Mouse (Mus musculus) hindbrain, embryonic 12.5 days (tissue): ENCODE measurements around the gene Gpr180. TPM values are rescaled to one million over a fixed set of nuclear protein-coding genes. Genes with fewer than 3 reads are reported as not detected.
"Not testable (repeated sequence)": the region's sequence is repeated elsewhere in the genome, so short reads cannot be mapped to it uniquely, and the experiment has no call there.

ENCODE experiments used
- ATAC-seq: fragments of 200-750 bp; cut with Nextera tagmentation; 2 replicates; pipeline ENCODE4 v1.8.0; 2017; ENCODE audit warnings: moderate TSS enrichment; ENCODE audit not compliant: low FRiP score
- H3K27ac ChIP-seq: fragments of 300-500 bp; sonication (generic); 2 replicates; pipeline ENCODE4 v1.5.1; 2016; ENCODE audit warnings: mild to moderate bottlenecking
- H3K27me3 ChIP-seq: fragments of 300-500 bp; sonication (generic); 2 replicates; pipeline ENCODE4 v1.6.1; 2016; ENCODE audit warnings: mild to moderate bottlenecking
- H3K36me3 ChIP-seq: fragments of 300-500 bp; sonication (generic); 2 replicates; pipeline ENCODE4 v1.6.1; 2016; ENCODE audit warnings: mild to moderate bottlenecking
- H3K4me1 ChIP-seq: fragments of 300-500 bp; sonication (generic); 2 replicates; pipeline ENCODE4 v1.6.1; 2016
- H3K4me2 ChIP-seq: fragments of 300-500 bp; sonication (generic); replicated peaks from 2 replicates; pipeline ENCODE4 v1.6.1; 2016; ENCODE audit warnings: mild to moderate bottlenecking
- H3K4me3 ChIP-seq: fragments of 300-500 bp; sonication (generic); 2 replicates; pipeline ENCODE4 v1.5.1; 2016; ENCODE audit warnings: mild to moderate bottlenecking
- H3K9ac ChIP-seq: fragments of 300-500 bp; sonication (generic); 2 replicates; pipeline ENCODE4 v1.6.1; 2016; ENCODE audit warnings: mild to moderate bottlenecking, moderate library complexity
- H3K9me3 ChIP-seq: fragments of 300-500 bp; sonication (generic); replicated peaks from 2 replicates; pipeline ENCODE4 v1.6.1; 2016; ENCODE audit warnings: mild to moderate bottlenecking
- WGBS: fragments of 180-500 bp; shearing (Covaris S2); methylation state at CpG from one replicate; pipeline ENCODE4 v1.1.7; 2016; 5-methylcytosine and 5-hydroxymethylcytosine counted together
- polyA plus RNA-seq: library from polyadenylated mRNA; unstranded; fragments of >200 nt; fragmentation: Nextera tagmentation; extraction: Ambion mirVana; gene quantifications from 2 replicates; pipeline ENCODE4 v1.2.1, GENCODE M21; 2016

Gpr180 gene
- 36.4 and 38.6 TPM in 2 replicates for polyA plus RNA-seq

DNA sequence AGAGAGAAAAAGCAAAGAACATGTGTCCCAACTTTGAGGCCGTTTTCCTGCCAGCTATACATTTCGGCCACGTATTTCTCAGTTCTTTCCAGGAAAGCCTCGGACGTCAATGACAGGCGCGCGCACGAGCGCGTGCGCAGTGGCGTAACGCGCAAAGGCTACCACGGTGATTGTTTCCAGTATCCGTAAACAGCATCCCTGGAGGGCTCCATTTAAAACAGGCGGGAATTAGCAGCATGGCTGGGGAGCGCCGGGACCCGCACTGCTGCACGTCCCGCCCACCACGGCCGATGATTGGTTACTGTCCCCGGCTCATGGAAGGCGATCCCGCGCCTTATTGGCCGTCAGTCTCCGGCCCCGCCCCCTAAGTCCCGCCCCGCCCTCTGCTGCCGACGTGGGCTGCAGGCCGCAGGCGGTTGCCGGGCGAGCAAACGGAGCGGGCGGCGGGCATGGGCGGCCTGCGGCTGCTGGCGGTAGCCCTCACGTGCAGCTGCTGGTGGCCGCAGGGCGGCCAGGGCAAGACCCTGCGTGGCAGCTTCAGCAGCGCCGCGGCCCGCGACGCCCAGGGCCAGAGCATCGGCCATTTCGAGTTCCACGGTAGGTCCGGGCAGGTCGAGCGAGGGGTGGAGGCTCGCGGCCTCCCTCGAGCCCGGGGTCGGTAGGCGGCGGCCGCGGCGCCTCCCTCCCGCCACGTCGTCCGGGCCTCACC, at the start of gene Gpr180:
Gpr180 (plus strand) TSS at position 415 of the 709 bp plus-strand sequence.
- Histone ChIP-seq H3K9ac (peak within 1 kb of the TSS; percentile 86), H3K36me3 (peaks cover 18% of the 10 kb centered on the region), H3K4me1 (peaks cover 24% of the 10 kb centered on the region), H3K27ac (peak within 1 kb of the TSS; percentile 71), H3K9me3 (no peaks in the 10 kb centered on the region), H3K27me3 (peaks cover 4% of the 10 kb centered on the region; the same call in 1 of the 2 replicates), H3K4me2 (peak within 1 kb of the TSS; percentile 85), H3K4me3 (peak within 1 kb of the TSS; percentile 82)
- WGBS = under 1% methylated on average over 68 of the region's 77 CpGs
- peak; percentile 95 for ATAC-seq

- Histone ChIP-seq H3K27ac (peak overlapping the region; percentile 9; the same call in 1 of the 2 replicates), H3K9ac (peak overlapping the region; percentile 51), H3K36me3 (no peaks in the 10 kb centered on the region), H3K27me3 (no peaks in the 10 kb centered on the region), H3K4me1 (peaks cover 10% of the 10 kb centered on the region), H3K9me3 (no peaks in the 10 kb centered on the region), H3K4me3 (peak overlapping the region; percentile 61), H3K4me2 (peak overlapping the region; percentile 53)
- 9% methylated on average over 22 of the region's 22 CpGs for WGBS
- ATAC-seq = peak; percentile 61
These were observed 48.3 kb upstream of the Gpr180 start for GRCm38 (mm10) chr14:118088437-118089207.

DNA sequence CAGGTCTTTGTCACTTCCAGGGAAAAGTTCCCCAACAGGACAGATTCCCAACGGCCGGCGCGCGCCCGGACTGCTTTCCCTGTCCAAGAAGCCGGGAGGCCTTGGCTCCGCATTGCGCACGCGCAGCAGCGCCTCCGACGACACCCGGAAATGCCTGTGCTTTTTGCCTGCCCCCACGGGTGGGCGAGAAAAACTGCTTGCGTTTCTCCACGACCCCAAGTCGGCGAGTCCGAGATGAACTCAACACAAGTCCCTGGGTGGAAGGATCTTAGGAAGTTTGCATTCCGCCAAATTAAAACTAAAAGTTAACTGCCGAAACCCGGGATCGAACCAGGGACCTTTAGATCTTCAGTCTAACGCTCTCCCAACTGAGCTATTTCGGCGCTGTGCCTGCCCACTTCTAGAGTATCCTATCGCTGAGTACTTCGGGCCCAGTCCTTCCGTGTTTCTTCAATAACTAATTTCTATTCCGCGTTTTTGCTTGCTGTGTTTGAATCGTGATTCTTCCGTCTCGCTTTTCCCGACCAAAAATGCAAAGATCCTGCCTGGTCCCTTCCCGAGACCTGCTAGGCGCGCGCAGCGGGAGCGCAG, 47.6 kb upstream of the Gpr180 start:
- Histone ChIP-seq H3K9me3 (no peaks in the 10 kb centered on the region), H3K9ac (peak overlapping the region; percentile 51), H3K4me1 (peaks cover 10% of the 10 kb centered on the region), H3K4me3 (peak overlapping the region; percentile 61), H3K36me3 (no peaks in the 10 kb centered on the region), H3K4me2 (peak overlapping the region; percentile 53), H3K27ac (peak overlapping the region; percentile 9; the same call in 1 of the 2 replicates), H3K27me3 (no peaks in the 10 kb centered on the region)
- ATAC-seq = peak; percentile 76
- under 1% methylated on average over 44 of the region's 44 CpGs for WGBS

GRCm38 (mm10) chr14:118089806-118090392, 47.1 kb upstream of the Gpr180 start:
- H3K27me3 ChIP-seq = no peaks in the 10 kb centered on the region
- H3K9me3 ChIP-seq = no peaks in the 10 kb centered on the region
- H3K27ac ChIP-seq = no peak overlapping the region
- under 1% methylated on average over 18 of the region's 18 CpGs for WGBS
- H3K9ac ChIP-seq = peak overlapping the region; percentile 51
- peak overlapping the region; percentile 61 for H3K4me3 ChIP-seq
- H3K36me3 ChIP-seq = no peaks in the 10 kb centered on the region
- peaks cover 10% of the 10 kb centered on the region for H3K4me1 ChIP-seq
- peak overlapping the region; percentile 53 for H3K4me2 ChIP-seq
- peak; percentile 42 for ATAC-seq

GRCm38 (mm10) chr14:118098265-118098664, 38.7 kb upstream of the Gpr180 start:
- 76% methylated on average over 2 of the region's 2 CpGs for WGBS
- Histone ChIP-seq H3K9me3 (no peaks in the 10 kb centered on the region), H3K27ac (no peak overlapping the region), H3K36me3 (no peaks in the 10 kb centered on the region), H3K4me1 (no peaks in the 10 kb centered on the region; the same call in 1 of the 2 replicates), H3K4me3 (no peak overlapping the region), H3K4me2 (no peak overlapping the region), H3K9ac (no peak overlapping the region), H3K27me3 (no peaks in the 10 kb centered on the region)
- no peak for ATAC-seq

DNA sequence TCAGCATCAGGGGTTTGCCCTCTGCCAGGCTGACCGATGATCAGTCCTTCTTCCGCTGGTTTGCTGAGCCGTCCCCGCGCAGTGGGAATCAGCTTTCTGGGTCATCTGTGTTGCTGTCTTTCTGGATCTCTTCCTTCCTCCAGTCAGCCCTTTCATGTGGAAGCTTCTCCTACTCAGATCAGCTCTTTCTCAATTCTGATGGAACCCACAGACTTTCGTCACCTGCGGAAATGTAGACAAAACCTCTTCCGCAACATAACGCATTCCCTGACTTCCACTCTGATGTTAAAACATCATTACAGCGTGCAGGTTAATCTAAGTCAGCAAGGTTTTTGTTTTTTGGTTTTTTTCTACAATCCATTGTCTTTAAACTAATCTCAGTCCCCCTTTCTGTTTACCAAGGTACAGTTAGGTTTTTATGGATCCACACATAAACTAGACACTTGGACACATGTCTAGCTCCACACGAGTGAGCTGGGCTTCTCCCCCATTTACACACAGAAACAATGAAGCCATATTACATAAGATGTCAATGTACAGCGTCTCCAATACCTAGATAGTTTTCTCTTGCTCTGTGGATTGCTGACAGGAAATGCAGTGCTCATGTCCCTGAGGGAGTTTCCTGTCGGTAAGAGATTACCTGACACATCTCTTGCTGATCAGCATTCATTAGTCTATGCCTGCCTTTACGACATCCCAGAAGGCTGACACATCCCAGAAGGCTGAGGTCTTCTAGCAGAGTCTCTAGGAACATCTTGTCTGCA, 35.5 kb upstream of the Gpr180 start:
- Histone ChIP-seq H3K4me2 (no peak overlapping the region), H3K9ac (no peak overlapping the region), H3K27ac (no peak overlapping the region), H3K4me1 (no peaks in the 10 kb centered on the region), H3K36me3 (no peaks in the 10 kb centered on the region), H3K9me3 (no peaks in the 10 kb centered on the region), H3K4me3 (no peak overlapping the region), H3K27me3 (no peaks in the 10 kb centered on the region)
- WGBS = 86% methylated on average over 14 of the region's 14 CpGs
- ATAC-seq = no peak

DNA sequence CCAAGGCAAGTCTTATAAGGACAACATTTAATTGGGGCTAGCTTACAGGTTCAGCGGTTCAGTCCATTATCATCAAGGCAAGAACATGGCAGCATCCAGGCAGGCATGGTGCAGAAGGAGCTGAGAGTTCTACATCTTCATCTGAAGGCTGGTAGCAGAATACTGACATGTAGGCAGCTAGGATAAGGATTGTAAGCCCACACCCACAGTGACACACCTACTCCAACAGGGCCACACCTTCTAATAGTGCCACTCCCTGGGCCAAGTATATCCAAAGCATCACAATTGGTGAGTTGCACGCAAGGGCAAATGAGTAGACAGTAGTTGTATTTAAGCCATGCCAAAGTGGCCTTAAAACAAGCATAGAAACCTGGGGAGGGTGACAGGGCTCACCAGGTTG, 29.5 kb upstream of the Gpr180 start:
- not testable (repeated sequence) for H3K27ac ChIP-seq, ATAC-seq, H3K9ac ChIP-seq, H3K4me2 ChIP-seq, H3K4me1 ChIP-seq, H3K4me3 ChIP-seq, H3K9me3 ChIP-seq, H3K27me3 ChIP-seq
- WGBS = 95% methylated on average over 2 of the region's 2 CpGs
- peaks cover 17% of the 10 kb centered on the region for H3K36me3 ChIP-seq

- no peak for ATAC-seq
- H3K27me3 ChIP-seq = no peaks in the 10 kb centered on the region
- no peak overlapping the region for H3K4me2 ChIP-seq
- 94% methylated on average over 6 of the region's 6 CpGs for WGBS
- H3K9me3 ChIP-seq = no peaks in the 10 kb centered on the region
- H3K9ac ChIP-seq = no peak overlapping the region
- H3K4me1 ChIP-seq = no peaks in the 10 kb centered on the region
- peaks cover 66% of the 10 kb centered on the region for H3K36me3 ChIP-seq
- H3K4me3 ChIP-seq = no peak overlapping the region
- H3K27ac ChIP-seq = no peak overlapping the region
These were observed 23.8 kb upstream of the Gpr180 start for GRCm38 (mm10) chr14:118113116-118113515.

DNA sequence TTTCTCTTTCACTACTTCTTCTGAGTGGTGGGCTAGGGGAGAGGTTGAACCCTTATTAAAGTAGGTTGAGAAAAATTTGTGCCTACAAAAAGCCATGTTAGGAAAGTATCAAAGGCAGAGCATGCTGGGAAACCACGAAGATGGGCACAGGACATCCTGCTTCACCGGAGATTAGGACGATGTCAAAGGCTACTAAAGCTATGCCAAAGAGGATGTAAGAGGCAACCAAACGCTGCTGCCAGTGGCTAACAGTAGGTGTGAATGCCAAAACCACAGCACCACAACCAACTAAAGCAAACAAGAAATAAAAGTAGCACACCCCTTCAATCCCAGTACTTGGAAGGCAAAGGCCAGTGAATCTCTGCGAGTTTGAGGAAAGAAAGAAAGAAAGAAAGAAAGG, 12.8 kb upstream of the Gpr180 start:
- Histone ChIP-seq H3K9me3 (no peaks in the 10 kb centered on the region), H3K4me2 (no peak overlapping the region), H3K27ac (no peak overlapping the region), H3K9ac (no peak overlapping the region), H3K36me3 (peaks cover 77% of the 10 kb centered on the region), H3K4me3 (no peak overlapping the region), H3K4me1 (no peaks in the 10 kb centered on the region), H3K27me3 (no peaks in the 10 kb centered on the region)
- ATAC-seq = no peak
- WGBS = 91% methylated on average over 5 of the region's 5 CpGs

- Histone ChIP-seq H3K4me1 (no peaks in the 10 kb centered on the region), H3K4me2 (no peak overlapping the region), H3K27ac (no peak overlapping the region), H3K9me3 (no peaks in the 10 kb centered on the region), H3K27me3 (no peaks in the 10 kb centered on the region), H3K4me3 (no peak overlapping the region), H3K36me3 (peaks cover 75% of the 10 kb centered on the region), H3K9ac (no peak overlapping the region)
- WGBS = 87% methylated on average over 4 of the region's 4 CpGs
- ATAC-seq = no peak
These were observed 12.2 kb upstream of the Gpr180 start for GRCm38 (mm10) chr14:118124771-118125170.

DNA sequence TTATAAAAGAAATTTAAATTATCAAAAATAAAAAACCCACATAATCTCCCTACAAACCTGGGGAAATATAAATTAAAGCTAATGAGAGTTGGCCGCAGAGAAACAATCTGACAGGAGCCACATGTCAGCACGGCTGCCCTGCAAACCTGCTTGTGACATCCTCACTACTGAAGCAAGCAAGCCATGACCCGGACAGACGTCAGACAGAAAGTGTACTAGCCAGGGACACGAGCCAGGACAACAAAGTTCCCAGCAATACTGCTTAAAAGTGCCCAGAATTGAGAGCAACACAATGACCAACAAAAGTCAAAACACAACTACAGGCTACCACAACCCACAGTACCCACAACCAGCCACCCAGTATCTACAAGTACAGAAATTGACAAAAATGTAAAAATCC, 10.7 kb upstream of the Gpr180 start:
- Histone ChIP-seq H3K36me3 (peaks cover 61% of the 10 kb centered on the region), H3K4me2 (no peak overlapping the region), H3K4me3 (no peak overlapping the region), H3K27ac (no peak overlapping the region), H3K4me1 (peaks cover 1% of the 10 kb centered on the region), H3K9me3 (no peaks in the 10 kb centered on the region), H3K27me3 (no peaks in the 10 kb centered on the region), H3K9ac (no peak overlapping the region)
- ATAC-seq = no peak
- 94% methylated on average over 5 of the region's 5 CpGs for WGBS
